Mouse (Mus musculus) T-helper 17 cell (primary cell): ENCODE results near the gene Gm7137.
"Not testable (repeated sequence)": the region's sequence is repeated elsewhere in the genome, so short reads cannot be mapped to it uniquely, and the experiment has no call there.

Experiments
- in situ Hi-C, 2 experiments: fragments of 300-600 bp; cut with MboI, MseI; formaldehyde crosslinking; loops; 1 replicate in 1 of 2; 2 replicates in 1 of 2; pipeline ENCODE4 v1.15.1; 2025; ENCODE audit warnings: high pct_unique_total_duplicates in 2 of 2

Gm7137 gene

DNA sequence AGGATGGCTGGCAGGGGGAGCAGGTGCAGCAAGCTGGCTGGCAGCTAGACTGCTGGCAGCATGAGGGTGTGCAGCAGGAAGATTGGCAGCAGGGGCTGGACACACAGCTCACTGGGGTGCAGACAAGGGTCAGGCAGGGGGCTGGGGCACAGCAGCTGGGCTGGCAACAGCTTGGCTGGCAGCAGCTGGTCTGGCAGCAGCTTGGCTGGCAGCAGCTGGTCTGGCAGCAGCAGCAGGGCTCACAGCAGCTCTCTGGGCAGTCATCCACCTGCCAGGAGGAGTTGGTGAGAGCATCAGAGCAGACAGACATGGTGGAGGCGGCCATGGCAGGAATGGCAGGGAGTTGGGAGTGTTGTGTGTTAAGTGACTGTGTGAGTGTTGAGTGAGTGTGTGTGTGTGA is at the start of gene Gm7137:
Gene Gm7137 (minus strand): TSS at position 325 of the 400 bp plus-strand sequence.
- in situ Hi-C loops: not testable (repeated sequence)

DNA sequence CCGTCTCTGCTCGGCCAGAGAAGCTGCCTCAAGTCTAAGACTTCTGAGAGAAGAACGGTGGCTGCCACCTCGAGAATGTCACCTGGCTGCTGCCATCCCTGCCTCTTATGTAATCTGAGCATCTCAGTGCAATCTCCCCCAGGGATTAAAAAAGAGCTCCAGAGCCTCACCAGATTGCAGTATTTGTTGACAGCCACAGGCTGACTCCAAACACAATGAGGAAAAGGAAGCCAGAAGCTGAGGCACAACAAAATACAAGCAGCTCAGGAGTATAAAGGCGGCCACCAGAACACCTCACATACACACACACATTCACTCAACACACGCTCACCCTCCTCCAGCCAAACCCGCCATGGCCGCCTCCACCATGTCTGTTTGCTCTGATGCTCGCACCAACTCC is 47.6 kb upstream of the Gm7137 start, which contains the start of gene Krtap10-10:
Gene Krtap10-10 (plus strand): TSS at position 301 of the 400 bp plus-strand sequence.
- in situ Hi-C loops: loop anchor here in 1 of 2 experiments (25.0 kb wide), 1 partner anchor 1077 kb away; the partner anchor contains the start of gene Olfr1354

DNA sequence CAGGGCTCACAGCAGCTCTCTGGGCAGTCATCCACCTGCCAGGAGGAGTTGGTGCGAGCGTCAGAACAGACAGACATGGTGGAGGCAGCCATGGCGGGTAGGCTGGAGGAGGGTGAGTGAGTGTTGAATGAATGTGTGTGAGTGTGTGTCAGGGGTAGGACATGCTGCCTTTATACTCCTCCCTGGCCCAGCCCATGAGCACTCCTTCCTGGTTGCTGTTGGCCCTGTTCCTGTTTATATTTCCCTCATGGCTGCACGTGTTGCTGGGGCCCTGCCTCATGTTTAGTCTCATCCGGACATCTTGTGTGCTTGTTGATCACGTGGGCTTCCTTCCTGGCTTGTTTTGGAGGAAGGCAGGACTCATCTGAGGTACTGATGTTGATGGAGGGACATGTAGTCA is 39.0 kb upstream of the Gm7137 start, which contains the start of gene Krtap10-4:
Gene Krtap10-4 (minus strand): TSS at position 145 of the 400 bp plus-strand sequence.
- in situ Hi-C loops: loop anchor here in 1 of 2 experiments (25.0 kb wide), 1 partner anchor 1085 kb away; the partner anchor contains the start of gene Olfr1354

DNA sequence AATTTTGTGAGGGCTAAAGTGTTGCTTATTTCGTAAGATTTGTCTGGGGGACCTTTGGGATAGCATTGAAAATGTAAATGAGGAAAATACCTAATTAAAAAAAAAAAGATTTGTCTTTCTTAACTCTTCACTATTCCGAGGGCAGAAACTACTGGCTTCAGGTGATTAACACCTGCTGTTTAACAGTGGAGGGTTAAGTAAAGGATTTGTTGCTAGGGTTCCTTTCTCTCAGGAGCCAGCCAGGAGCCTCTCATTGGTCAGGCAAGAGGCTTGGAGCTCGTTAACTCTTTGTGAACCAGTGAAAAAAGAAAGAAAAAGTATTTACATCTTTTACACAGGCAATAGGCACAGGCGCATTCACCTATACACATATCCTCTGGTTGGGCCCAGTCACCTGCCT is 31.2 kb upstream of the Gm7137 start:
- in situ Hi-C loops: no loop called here

DNA sequence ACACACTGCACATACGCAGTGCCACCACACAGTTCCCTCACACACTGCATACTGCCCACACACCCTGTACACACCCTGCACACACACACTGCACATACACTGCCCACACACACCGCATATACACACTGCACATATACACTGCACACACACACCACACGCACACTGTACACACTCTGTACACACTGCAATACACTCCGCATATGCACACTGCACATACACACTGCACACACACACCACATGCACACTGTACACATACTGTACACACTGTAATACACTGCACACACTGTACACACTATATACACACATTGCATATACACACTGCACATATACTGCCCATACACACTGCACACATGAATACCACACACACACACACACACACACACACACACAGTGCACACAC is 30.5 kb upstream of the Gm7137 start:
- in situ Hi-C loops: no loop called here

DNA sequence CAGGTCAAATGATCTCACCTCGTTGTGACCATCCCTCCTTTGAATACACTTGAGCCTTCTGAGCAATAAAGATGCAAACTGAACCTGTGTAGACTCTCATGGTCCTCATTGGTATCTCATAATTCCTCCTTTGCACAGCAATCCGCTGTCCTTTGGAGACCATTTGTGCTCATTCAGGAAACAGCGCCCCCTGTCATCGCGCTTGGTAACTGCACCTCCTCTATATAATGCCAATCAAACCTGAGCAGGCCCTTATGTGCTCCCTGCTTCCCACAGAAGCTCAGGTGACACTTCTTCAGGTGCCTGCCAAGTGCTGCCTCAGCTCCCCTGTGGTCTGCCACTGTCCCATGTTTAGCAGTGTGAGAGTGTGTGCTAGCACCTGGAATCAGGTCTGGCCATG is 27.5 kb upstream of the Gm7137 start:
- in situ Hi-C loops: no loop called here

DNA sequence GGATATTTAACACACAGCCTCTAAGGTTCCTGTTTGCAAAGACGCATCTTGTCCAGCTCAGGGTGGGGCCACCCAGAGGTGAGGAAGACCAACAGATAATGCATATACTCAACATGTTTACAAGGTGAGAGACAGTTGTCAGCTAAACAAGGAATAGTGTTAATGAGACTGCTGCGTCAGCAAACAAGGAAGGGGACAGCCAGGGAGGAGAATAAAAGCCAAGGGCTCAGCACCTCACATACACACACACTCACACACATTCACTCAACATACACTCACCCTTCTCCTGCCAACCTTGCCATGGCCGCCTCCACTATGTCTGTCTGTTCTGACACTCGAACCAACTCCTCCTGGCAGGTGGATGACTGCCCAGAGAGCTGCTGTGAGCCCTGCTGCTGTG is 26.4 kb upstream of the Gm7137 start, which contains the start of gene Gm2696:
Gene Gm2696 (plus strand): TSS at position 301 of the 400 bp plus-strand sequence.
- in situ Hi-C loops: no loop called here

DNA sequence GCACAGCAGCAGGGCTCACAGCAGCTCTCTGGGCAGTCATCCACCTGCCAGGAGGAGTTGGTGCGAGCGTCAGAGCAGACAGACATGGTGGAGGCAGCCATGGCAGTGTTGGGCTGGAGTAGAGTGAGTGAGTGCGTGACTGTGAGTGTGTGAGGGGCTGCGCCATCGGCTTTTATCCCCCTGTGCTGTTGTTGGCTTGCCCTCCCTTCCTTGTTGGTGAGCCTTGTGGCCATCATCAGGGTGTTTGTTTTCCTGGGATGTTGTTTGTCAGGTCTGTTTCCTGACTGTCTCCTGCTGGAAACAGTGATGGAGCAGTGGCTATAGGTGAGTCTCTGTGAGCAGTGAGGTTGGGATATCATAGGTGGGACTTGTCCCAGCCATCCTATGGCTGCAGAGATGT is 23.7 kb upstream of the Gm7137 start, which contains the start of gene Gm9507:
Gene Gm9507 (minus strand): TSS at position 101 of the 400 bp plus-strand sequence.
- in situ Hi-C loops: no loop called here

DNA sequence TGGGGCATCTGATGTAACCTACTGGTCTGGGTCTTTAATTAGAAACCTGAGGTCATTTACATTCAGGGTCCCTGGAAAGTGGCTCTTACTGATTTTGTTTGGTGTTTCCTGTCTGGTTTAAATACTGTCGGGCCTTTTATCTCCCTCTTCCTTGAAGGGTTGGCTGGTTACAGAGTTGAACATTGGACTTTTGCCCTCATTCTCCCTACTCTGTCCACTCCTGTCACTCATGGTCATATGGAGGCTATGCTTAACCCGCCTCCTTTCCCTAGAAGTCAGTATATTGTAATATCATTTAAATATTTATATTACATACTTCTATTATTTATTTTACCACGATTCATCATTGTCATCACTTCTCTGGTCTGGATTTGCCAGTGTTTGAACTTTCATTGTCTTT is 16.1 kb upstream of the Gm7137 start:
- in situ Hi-C loops: no loop called here

DNA sequence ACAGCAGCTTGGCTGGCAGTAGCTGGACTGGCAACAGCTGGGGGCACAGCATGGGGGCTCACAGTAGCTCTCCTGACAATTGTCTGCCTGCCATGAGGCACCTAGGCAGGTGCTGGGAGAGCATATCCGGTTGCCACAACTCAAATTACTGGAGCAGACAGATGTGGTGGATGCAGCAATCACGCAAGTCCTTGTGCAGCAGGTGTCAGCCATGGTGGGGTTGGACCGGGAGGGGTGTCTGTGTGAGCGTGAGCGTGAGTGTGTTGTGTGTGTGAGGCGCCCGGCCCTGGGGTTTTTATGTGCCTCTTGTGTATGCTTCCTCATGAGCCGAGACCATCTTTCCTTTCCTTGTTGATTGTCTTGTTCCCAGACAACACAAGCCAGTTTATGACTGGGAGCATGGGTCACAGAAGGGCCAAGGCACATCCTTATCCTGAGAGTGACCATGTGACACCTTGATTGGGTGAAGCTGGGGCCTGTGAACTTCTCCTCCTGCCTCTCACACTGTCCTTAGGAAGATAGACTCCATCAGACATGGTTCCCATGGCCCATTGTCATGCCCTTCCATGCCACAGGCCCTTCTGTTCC is 11.0 kb upstream of the Gm7137 start, which contains the start of gene Gm19668:
Gene Gm19668 (minus strand): TSS at position 213 of the 588 bp plus-strand sequence.
- in situ Hi-C loops: no loop called here

DNA sequence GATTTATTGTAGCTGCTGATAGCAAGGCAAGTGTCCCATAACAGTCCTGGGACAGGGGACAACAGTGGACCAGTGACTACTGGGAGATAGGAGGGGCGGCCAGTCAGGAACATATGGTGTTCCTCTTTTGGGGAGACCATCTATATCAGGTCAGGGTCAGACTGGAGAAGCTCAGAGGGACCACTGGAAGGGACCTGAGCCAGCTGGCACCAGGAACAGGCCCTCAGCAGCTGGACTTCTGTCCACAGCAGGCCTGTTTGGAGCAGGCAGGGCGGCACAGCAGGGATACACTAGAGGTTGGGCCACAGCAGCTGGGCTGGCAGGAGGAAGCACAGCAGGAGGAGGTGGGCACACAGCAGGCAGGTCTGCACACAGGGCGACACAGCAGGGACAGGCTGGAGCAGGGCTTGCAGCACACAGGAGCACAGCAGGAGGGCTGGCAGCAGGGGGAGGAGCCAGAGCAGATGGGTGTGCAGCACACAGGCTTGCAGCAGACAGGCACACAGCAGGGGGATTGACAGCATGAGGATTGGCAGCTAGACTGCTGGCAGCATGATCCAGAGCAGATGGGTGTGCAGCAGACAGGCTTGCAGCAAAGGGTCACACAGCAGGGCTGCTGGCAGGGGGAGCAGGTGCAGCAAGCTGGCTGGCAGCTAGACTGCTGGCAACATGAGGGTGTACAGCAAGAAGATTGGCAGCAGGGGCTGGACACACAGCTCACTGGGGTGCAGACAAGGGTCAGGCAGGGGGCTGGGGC is 10.3 kb upstream of the Gm7137 start:
- in situ Hi-C loops: not testable (repeated sequence)

DNA sequence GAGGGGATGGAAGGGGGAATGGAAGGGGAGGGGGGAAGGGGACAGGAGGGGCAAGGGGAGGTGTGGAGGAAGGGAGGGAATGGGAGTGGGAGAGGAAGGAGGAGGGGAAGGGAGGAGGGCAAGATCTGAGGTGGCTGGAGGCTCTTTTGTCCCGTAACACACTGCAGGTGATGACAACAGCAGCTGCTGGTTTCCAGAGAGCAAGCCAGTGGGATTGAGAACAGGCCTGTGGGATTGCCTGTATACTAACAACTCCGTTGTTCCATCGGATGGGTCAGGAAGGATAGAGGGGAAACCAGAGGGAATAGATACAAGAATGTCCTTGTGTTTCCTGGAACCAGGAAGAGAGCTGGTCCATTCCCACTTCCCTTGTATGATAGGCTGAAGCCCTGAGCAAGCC is 9.7 kb upstream of the Gm7137 start:
- in situ Hi-C loops: no loop called here

DNA sequence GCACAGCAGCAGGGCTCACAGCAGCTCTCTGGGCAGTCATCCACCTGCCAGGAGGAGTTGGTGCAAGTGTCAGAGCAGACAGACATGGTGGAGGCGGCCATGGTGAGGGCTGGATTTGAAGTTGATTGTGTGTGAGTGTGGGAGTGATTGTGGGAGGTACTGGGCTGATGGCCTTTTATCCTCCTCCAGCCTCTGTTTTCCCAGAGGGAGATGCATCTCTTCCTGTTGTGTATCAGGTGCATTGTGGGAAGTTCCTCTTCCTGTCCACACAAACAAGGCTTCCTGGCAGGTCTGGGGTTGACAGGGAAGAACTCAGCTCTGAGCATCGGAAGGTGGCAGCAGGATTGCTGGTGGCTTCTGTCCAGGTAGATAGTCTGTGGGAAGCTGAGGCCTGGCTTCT is 7.0 kb upstream of the Gm7137 start, which contains the start of gene Gm9639:
Gene Gm9639 (minus strand): TSS at position 101 of the 400 bp plus-strand sequence.
- in situ Hi-C loops: no loop called here

DNA sequence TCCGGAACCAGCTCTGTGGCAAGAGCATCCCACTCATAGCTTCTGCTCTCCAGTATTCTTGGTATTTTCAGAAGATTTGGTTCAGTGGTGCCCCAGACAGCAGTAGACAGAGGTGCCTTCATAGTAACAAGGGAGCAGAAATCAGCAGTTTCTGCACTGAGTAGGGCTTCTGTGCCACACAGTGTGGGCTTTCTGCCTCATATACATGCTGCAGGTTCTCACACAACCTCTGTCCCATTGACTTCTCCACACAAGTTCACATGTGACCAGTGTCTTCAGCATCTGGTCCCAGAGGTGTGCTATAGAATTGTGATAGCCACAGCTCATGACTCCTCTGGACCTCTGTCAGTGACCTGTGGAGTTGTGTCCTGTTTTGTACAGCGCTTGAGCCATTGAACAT is 621 bp upstream of the Gm7137 start:
- in situ Hi-C loops: no loop called here

DNA sequence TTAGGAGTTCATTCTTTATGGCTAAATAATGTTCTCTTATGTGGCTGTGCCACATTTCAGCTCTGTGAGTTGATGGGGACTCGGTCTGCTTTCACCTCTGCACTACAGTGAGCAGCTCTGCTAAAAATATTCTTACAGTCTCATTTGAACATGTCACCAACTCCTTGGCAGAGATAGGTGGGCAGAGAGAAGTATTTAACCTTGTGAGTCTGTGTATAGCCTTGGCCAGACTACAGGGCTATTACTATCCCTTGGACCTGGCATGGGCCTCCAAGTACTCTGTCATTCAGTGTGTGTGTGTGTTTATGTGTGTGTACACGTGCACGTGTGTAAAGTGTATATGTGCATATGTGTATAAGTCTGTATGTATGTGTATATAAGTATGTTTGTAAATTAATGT is 4.6 kb downstream of the Gm7137 start:
- in situ Hi-C loops: not testable (repeated sequence)

DNA sequence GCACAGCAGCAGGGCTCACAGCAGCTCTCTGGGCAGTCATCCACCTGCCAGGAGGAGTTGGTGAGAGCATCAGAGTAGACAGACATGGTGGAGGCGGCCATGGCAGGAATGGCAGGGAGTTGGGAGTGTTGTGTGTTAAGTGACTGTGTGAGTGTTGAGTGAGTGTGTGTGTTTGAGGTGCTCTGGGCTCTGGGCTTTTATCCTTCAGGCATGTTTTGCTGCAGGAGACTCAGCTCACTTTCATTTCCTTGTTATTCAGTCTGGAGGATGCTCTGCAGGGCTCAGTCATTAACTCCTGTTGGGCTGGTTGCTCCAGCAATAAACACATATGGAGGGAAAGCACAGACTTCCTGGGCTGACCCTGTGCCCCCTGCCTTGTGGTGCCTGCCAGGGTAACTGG is 5.6 kb downstream of the Gm7137 start, which contains the start of gene Gm3250:
Gene Gm3250 (minus strand): TSS at position 101 of the 400 bp plus-strand sequence.
- in situ Hi-C loops: not testable (repeated sequence)

DNA sequence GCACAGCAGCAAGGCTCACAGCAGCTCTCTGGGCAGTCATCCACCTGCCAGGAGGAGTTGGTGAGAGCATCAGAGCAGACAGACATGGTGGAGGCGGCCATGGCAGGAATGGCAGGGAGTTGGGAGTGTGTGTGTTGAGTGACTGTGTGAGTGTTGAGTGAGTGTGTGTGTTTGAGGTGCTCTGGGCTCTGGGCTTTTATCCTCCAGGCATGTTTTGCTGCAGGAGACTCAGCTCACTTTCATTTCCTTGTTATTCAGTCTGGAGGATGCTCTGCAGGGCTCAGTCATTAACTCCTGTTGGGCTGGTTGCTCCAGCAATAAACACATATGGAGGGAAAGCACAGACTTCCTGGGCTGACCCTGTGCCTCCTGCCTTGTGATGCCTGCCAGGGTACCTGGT is 11.2 kb downstream of the Gm7137 start, which contains the start of gene Gm7138:
Gene Gm7138 (minus strand): TSS at position 101 of the 400 bp plus-strand sequence.
- in situ Hi-C loops: not testable (repeated sequence)

DNA sequence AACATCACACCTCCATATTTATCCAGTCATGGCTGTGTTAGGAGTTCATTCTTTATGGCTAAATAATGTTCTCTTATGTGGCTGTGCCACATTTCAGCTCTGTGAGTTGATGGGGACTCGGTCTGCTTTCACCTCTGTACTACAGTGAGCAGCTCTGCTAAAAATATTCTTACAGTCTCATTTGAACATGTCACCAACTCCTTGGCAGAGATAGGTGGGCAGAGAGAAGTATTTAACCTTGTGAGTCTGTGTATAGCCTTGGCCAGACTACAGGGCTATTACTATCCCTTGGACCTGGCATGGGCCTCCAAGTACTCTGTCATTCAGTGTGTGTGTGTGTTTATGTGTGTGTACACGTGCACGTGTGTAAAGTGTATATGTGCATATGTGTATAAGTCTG is 15.9 kb downstream of the Gm7137 start:
- in situ Hi-C loops: not testable (repeated sequence)

DNA sequence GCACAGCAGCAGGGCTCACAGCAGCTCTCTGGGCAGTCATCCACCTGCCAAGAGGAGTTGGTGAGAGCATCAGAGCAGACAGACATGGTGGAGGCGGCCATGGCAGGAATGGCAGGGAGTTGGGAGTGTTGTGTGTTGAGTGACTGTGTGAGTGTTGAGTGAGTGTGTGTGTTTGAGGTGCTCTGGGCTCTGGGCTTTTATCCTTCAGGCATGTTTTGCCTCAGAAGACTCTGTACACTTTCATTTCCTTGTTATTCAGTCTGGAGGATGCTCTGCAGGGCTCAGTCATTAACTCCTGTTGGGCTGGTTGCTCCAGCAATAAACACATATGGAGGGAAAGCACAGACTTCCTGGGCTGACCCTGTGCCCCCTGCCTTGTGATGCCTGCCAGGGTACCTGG is 16.8 kb downstream of the Gm7137 start, which contains the start of gene Gm3238:
Gene Gm3238 (minus strand): TSS at position 101 of the 400 bp plus-strand sequence.
- in situ Hi-C loops: not testable (repeated sequence)

DNA sequence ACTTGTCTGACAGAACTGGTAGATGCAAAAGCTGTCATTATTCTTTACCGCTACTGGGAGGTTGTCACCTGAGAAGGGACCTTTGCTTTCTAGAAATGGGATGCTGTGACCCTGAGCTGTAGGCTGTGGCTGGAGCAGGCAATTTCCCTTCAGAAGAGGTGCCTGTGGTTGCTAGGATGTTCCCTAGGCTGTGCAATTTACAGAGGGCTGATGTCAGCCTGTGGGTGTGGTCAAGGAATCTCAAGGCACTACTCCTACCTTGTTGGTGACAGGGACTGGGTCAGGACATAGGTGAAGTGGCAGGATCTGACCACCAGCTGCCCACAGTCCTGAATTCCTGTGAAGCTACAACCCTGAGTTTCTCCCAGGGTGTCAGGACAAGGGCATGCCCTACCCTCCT is 18.3 kb downstream of the Gm7137 start:
- in situ Hi-C loops: no loop called here

DNA sequence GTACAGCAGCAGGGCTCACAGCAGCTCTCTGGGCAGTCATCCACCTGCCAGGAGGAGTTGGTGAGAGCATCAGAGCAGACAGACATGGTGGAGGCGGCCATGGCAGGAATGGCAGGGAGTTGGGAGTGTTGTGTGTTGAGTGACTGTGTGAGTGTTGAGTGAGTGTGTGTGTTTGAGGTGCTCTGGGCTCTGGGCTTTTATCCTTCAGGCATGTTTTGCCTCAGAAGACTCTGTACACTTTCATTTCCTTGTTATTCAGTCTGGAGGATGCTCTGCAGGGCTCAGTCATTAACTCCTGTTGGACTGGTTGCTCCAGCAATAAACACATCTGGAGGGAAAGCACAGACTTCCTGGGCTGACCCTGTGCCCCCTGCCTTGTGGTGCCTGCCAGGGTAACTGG is 28.4 kb downstream of the Gm7137 start, which contains the start of gene Gm3233:
Gene Gm3233 (minus strand): TSS at position 101 of the 400 bp plus-strand sequence.
- in situ Hi-C loops: not testable (repeated sequence)

DNA sequence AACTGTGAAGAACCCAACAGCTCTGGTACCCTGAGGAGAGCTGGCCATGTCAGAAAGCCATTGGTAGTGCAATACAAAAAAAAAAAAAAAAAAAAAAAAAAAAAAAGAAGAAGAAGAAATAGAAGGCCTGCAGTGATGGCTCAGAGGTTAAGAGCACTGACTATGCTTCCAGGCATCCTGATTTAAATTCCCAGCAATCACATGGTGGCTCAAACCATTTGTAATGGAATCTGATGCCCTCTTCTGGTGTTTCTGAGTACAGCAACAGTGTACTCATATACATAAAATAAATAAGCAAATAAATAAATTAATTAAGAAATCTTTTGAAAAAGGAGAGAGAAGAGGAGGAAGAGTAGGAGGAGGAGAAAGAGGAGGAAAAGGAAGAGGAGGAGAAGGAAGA is 34.6 kb downstream of the Gm7137 start:
- in situ Hi-C loops: no loop called here
